Mouse (Mus musculus): ENCODE measurements at regions not wholly inside any gene's neighbourhood (a gene's known extent, or its start where the extent isn't known, plus 50 kb on each side); places are given as distances from the start of the nearest gene placed in this dataset.

- Histone ChIP-seq H3K27ac (replicated peaks in 1 of 2; ENCODE audit: control insufficient read depth in 1 of 2, insufficient read depth in 1 of 2, low read depth in 2 of 2, low read length in 2 of 2) (no peak overlapping the region), H3K4me3 (ENCODE audit: control insufficient read depth in 1 of 2, insufficient read depth in 1 of 2, low read depth in 1 of 2, low read length in 2 of 2) (no peak overlapping the region), H3K4me1 (ENCODE audit: control insufficient read depth in 2 of 2, insufficient read depth in 2 of 2, low read length in 2 of 2) (no peaks in the 10 kb centered on the region), H3K4me2 (ENCODE audit: low read length) (no peak overlapping the region), H3K9me3 (ENCODE audit: control insufficient read depth, low read length) (no peaks in the 10 kb centered on the region), H3K27me3 (ENCODE audit: control insufficient read depth, insufficient read depth, low read length) (no peaks in the 10 kb centered on the region), H3K36me3 (ENCODE audit: control insufficient read depth, insufficient read depth, low read length) (no peaks in the 10 kb centered on the region), H3K9ac (ENCODE audit: low read length) (no peak overlapping the region)
- WGBS: 49% methylated on average over 1 of the region's 1 CpGs
- ATAC-seq (ENCODE audit: insufficient number of reproducible peaks, insufficient read depth, low FRiP score, low read depth): no peak
Observed at GRCm38 (mm10) chr6:4445906-4446305, 58.7 kb upstream of the Col1a2 start.

- 87% methylated on average over 2 of the region's 2 CpGs for WGBS
- Histone ChIP-seq H3K4me3 (ENCODE audit: control insufficient read depth in 1 of 2, insufficient read depth in 1 of 2, low read depth in 1 of 2, low read length in 2 of 2) (no peak overlapping the region), H3K4me1 (ENCODE audit: control insufficient read depth in 2 of 2, insufficient read depth in 2 of 2, low read length in 2 of 2) (peaks cover 2 to 9% of the 10 kb centered on the region in 2 experiments; a peak in 2 of 4 replicates), H3K9me3 (ENCODE audit: control insufficient read depth, low read length) (no peaks in the 10 kb centered on the region), H3K27me3 (ENCODE audit: control insufficient read depth, insufficient read depth, low read length) (no peaks in the 10 kb centered on the region), H3K9ac (ENCODE audit: low read length) (no peak overlapping the region), H3K36me3 (ENCODE audit: control insufficient read depth, insufficient read depth, low read length) (no peaks in the 10 kb centered on the region), H3K27ac (replicated peaks in 1 of 2; ENCODE audit: control insufficient read depth in 1 of 2, insufficient read depth in 1 of 2, low read depth in 2 of 2, low read length in 2 of 2) (no peak overlapping the region), H3K4me2 (ENCODE audit: low read length) (no peak overlapping the region)
- no peak for ATAC-seq (ENCODE audit: insufficient number of reproducible peaks, insufficient read depth, low FRiP score, low read depth)
Observed at GRCm38 (mm10) chr6:4451227-4451626, 53.4 kb upstream of the Col1a2 start.
